Mouse (Mus musculus): ENCODE results near the gene Kif5c.

- TF ChIP-seq CTCF (IDR thresholded peaks at IDR 0.05; ENCODE audit: extremely low read depth, insufficient read depth, low read length) (no peak), POLR2A (IDR thresholded peaks at IDR 0.05; ENCODE audit: extremely low read depth, insufficient read depth, low read length) (no peak)
Measured at GRCm38 (mm10) chr2:49746947-49747346, 127.8 kb downstream of the Kif5c start.

All from cortical plate, adult 2 months (tissue).